Mouse (Mus musculus) kidney, adult 2 months (tissue): Measurements from ENCODE around the gene Tmtc4. TPM values are rescaled to one million over a fixed set of nuclear protein-coding genes. Genes with fewer than 3 reads are reported as not detected.

Experiments used
- DNase-seq: peaks from one replicate; pipeline ENCODE4 v3.0.0; 2021
- H3K27ac ChIP-seq: fragments of 200-500 bp; 2 replicates; pipeline ENCODE4 v1.5.1; 2012; ENCODE audit warnings: low read depth, low read length, control low read depth, inconsistent platforms; ENCODE audit not compliant: insufficient read depth
- H3K27me3 ChIP-seq: fragments of 200-500 bp; replicated peaks from 2 replicates; pipeline ENCODE4 v1.6.1; 2012; ENCODE audit warnings: mild to moderate bottlenecking, moderate library complexity, low read length, inconsistent platforms; ENCODE audit not compliant: control insufficient read depth, insufficient read depth
- H3K36me3 ChIP-seq: fragments of 200-500 bp; 2 replicates; pipeline ENCODE4 v1.6.1; 2012; ENCODE audit warnings: mild to moderate bottlenecking, moderate library complexity, low read length, inconsistent platforms; ENCODE audit not compliant: control insufficient read depth, insufficient read depth
- H3K4me1 ChIP-seq: fragments of 200-500 bp; 2 replicates; pipeline ENCODE4 v1.6.1; 2011; ENCODE audit warnings: low read length; ENCODE audit not compliant: control insufficient read depth, insufficient read depth
- H3K4me3 ChIP-seq: fragments of 200-500 bp; 2 replicates; pipeline ENCODE4 v1.5.1; 2011; ENCODE audit warnings: mild to moderate bottlenecking, low read depth, low read length, control low read depth; ENCODE audit not compliant: insufficient read depth
- CTCF ChIP-seq: fragments of 200-500 bp; conservative IDR thresholded peaks from 2 replicates; pipeline ENCODE4 v1.5.1; 2011; ENCODE audit warnings: low read depth, mild to moderate bottlenecking, control low read depth, low read length, moderate library complexity, mixed read lengths; ENCODE audit not compliant: insufficient read depth, insufficient read length
- POLR2A ChIP-seq: fragments of 200-500 bp; IDR thresholded peaks from one replicate; pipeline ENCODE4 v1.6.1; 2011; ENCODE audit warnings: low read depth, low read length, control low read depth
- WGBS: fragments of 180-500 bp; shearing (Covaris S2); methylation state at CpG from one replicate; pipeline ENCODE4 v1.1.7; 2018; 5-methylcytosine and 5-hydroxymethylcytosine counted together
- polyA plus RNA-seq: library from polyadenylated mRNA; depleted of rRNA; stranded (reverse); fragments of >200 nt; gene quantifications from 2 replicates; pipeline ENCODE4 v1.2.3, GENCODE M21; 2012; rRNA removed

Gene Tmtc4
- 11.9 and 13.0 TPM in 2 replicates for polyA plus RNA-seq

DNA sequence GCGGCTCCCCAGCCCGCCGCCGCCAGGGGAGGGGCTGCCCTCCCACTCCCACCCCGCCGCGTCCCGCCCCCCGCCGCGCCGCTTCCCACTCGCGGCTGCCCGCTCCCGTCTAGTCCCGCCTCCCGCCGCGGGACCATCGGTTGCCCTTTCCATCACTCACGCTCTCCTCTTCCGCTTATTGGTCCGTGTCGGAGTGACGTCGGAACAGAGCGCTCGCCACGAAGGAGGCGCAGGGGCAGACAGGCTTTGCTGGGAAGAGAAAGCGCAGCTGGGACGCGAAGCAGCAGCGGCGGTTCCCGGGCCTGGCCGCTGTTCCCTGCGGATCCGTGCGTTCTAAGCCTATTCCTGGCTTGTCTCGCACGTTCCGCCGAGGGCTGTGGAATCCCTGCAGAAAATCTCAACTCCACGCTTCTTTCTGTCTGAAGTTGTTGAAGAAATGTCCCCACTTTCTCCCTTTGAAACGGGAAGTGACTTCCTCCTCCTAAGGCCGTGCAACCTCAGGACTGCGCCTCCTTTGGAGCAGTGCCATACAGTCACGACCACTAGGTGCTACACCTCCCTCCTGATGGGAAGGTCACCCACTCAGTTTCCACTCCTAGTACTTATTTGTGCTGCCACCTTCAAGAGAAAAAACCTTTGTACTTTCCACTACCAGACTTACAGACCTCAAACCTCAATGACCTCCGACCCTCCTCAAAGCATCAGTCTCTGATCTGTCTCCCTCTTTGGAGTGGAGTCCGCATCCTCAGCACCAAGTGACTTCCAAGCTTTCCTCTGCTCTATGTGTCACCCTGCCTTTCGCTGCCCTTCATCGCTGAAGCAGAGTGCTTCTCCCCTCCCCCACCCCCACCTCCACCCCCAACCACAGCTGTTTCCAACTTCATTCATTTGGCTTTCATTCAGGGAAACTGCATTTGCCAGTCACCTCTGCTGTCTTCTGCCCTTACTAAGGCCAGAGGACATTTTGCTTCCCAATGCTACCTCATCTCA is at the start of gene Tmtc4:
Gene Tmtc4, minus strand, starts transcription at position 810 of the 990 bp plus-strand sequence.
- Histone ChIP-seq H3K4me3 (peak within 1 kb of the TSS; percentile 63), H3K4me1 (peaks cover 9% of the 10 kb centered on the region; the same call in 1 of the 2 replicates), H3K36me3 (no peaks in the 10 kb centered on the region), H3K27me3 (no peaks in the 10 kb centered on the region), H3K27ac (peak within 1 kb of the TSS; percentile 81)
- 2% methylated on average over 54 of the region's 54 CpGs for WGBS
- peak; percentile 98 for DNase-seq
- TF ChIP-seq POLR2A: peak; percentile 90
- TF ChIP-seq CTCF: no peak

DNA sequence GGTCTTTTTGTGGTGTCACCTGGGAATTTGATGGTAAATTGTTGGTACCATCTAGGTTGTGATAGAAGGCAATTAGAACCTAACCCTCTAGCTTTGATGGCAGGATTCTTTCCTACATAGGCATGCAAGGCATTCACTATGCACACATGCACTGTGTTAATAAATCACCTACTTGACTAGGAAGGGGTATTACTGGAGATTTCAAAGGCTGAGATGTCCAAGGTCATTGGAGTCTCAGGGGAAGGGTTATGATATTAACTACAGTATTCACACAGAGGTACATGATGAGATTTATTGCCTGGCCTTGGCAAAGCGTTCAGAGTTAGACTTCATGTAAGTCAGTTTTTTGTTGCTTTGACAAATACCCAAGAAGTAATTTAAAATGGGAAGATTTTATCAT is 48.6 kb upstream of the Tmtc4 start:
- WGBS: 28% methylated on average over 1 of the region's 1 CpGs
- H3K36me3 ChIP-seq: no peaks in the 10 kb centered on the region
- no peak overlapping the region for H3K4me3 ChIP-seq

DNA sequence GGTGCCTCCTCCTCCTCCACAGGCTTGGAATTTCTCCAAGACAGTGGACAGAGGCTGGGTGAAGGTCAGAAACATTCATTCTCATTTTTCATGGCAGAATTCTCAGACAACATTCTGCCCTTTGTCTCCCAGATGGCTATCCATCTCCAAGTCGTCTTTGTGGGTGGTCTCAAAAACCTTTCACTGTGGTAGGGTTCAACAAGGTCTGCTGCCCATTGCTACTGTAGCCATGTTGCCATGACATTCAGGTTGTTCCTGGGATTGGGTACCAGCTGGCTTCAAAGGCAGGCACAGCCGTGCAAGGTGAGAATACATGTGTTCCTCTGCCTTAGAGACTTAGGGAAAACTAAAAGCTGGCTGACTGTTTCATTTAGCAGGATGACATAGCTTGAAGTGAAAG is 44.0 kb upstream of the Tmtc4 start:
- H3K4me1 ChIP-seq: no peaks in the 10 kb centered on the region
- H3K27me3 ChIP-seq: no peaks in the 10 kb centered on the region
- 34% methylated on average over 2 of the region's 2 CpGs for WGBS
- no peak overlapping the region for H3K27ac ChIP-seq
- no peaks in the 10 kb centered on the region for H3K36me3 ChIP-seq
- TF ChIP-seq POLR2A: no peak
- TF ChIP-seq CTCF: no peak
- H3K4me3 ChIP-seq: no peak overlapping the region
- peak; percentile 45 for DNase-seq

More for the DNA sequence above, 48.6 kb upstream of the Tmtc4 start:
- TF ChIP-seq CTCF: no peak
- no peak for TF ChIP-seq POLR2A
- Histone ChIP-seq H3K27me3 (no peaks in the 10 kb centered on the region), H3K4me1 (no peaks in the 10 kb centered on the region), H3K27ac (no peak overlapping the region)
- DNase-seq: no peak

DNA sequence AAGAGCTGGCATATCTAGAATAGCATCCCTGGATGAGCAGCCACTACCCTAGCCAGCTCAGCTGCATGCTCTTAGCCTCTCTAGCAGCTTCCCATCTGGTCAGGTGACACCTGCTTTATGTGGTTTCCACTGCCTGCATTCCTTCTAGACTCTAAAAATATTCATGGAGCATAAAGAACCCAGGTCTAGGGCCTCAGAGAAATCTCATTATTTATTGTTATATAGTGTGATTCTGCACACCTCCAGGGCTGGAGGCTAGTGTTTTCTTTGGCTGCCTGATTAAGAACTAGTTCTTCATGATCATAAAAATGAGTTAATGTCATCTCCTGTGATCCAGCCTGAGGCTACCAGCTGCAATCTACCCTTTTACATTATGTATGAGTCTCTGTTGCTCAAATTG is 39.1 kb upstream of the Tmtc4 start:
- no peak overlapping the region for H3K4me3 ChIP-seq
- H3K36me3 ChIP-seq: no peaks in the 10 kb centered on the region
- H3K27ac ChIP-seq: no peak overlapping the region
- no peak for TF ChIP-seq CTCF
- no peak for TF ChIP-seq POLR2A
- DNase-seq: no peak
- H3K27me3 ChIP-seq: no peaks in the 10 kb centered on the region
- H3K4me1 ChIP-seq: no peaks in the 10 kb centered on the region

DNA sequence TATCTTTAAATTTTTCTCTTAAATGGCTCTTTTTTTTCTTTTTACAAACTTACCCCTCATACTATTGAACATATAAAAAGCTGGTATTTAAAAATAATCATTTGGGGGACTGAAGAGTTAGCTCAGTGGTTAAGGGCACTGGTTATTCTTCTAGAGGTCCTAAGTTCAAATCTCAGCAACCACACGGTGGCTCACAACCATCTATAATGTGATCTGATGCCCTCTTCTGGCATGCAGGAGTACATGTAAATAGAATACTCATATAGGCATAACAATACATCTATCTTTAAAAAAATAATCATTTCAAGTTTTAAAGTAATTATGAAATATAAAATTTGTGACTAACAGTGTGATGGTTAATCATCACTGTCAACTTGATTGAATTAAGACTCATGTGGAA is 32.5 kb upstream of the Tmtc4 start:
- Histone ChIP-seq H3K36me3 (no peaks in the 10 kb centered on the region), H3K4me1 (no peaks in the 10 kb centered on the region), H3K4me3 (no peak overlapping the region), H3K27me3 (no peaks in the 10 kb centered on the region), H3K27ac (no peak overlapping the region)
- TF ChIP-seq CTCF (no peak), POLR2A (no peak)
- DNase-seq: no peak
- WGBS: 92% methylated on average over 1 of the region's 1 CpGs

DNA sequence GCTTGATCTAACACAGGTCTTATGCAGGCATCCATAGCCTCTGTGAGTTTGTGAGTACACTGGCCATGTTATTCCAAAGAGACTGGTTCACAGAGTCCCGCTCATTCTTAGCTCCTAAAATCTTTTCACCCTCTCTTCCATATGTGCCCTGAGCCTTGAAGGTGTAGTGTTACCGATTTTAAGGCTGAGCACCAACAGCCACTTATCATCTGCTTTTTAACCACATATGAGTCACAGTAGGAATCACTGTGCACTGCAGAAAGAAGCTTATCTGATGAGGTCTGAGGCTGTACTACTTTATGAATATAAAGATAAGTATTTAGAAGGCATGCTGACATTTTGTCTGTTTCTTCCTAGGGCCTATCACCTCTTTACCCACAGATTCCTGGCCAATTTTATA is 31.9 kb upstream of the Tmtc4 start:
- no peak for DNase-seq
- Histone ChIP-seq H3K27ac (no peak overlapping the region), H3K4me1 (no peaks in the 10 kb centered on the region), H3K4me3 (no peak overlapping the region), H3K36me3 (no peaks in the 10 kb centered on the region), H3K27me3 (no peaks in the 10 kb centered on the region)
- no peak for TF ChIP-seq CTCF
- no peak for TF ChIP-seq POLR2A
- WGBS: 91% methylated on average over 2 of the region's 2 CpGs

DNA sequence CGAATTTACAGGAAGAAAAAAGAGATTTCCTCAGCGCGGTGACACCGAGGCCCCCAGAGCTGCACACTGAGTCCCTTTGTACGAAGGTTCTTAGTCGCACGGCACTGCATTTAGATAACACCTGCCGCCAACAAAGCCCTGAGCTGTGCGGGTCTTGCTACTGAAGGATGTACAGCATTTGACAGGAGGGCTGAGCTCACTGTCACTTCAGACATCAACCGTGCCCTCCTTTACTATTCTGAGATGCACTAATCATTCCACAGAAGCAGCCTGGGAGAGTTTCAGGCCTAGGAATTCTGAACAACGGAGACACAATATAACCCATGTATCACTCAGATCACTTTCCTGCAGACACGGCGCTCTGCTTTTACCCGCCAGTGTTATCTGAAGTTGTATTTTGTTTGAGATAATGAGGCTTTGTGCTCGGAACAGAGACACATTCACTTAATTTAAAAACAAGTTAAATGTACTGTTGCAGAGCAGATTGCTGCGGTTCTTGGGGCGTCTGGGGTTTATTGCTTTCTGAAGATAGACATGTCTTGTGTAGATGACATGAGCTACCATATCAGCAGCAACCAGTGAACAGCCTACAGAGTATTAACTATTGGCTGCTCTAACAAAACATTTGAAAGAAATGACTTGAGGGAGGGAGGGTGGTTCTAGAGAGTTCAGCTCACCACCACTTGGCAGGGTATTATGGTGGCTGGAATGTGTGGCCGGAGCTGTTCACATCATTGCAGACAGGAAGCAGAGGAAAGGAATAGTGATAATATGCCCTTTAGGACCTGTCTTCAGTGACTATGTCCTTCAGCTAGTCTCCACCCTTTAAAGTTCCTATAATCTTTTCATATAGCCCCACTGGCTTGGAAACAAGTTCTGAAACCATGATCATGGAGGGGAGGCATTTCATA is 25.5 kb upstream of the Tmtc4 start:
- Histone ChIP-seq H3K36me3 (no peaks in the 10 kb centered on the region), H3K4me1 (no peaks in the 10 kb centered on the region), H3K27me3 (no peaks in the 10 kb centered on the region), H3K4me3 (no peak overlapping the region), H3K27ac (no peak overlapping the region)
- no peak for TF ChIP-seq CTCF
- TF ChIP-seq POLR2A: no peak
- WGBS: 79% methylated on average over 18 of the region's 18 CpGs
- DNase-seq: no peak
